Mouse (Mus musculus) midbrain, embryonic 15.5 days (tissue): ENCODE results near the gene Slco2a1. TPM values are rescaled to one million over a fixed set of nuclear protein-coding genes. Genes with fewer than 3 reads are reported as not detected.

Experiments
- ATAC-seq: fragments of 200-750 bp; cut with Nextera tagmentation; replicated peaks from 2 replicates; pipeline ENCODE4 v1.8.0; 2017; ENCODE audit warnings: moderate TSS enrichment
- H3K27ac ChIP-seq: fragments of 300-500 bp; sonication (generic); 2 replicates; pipeline ENCODE4 v1.5.1; 2015; ENCODE audit warnings: mild to moderate bottlenecking, inconsistent platforms
- H3K27me3 ChIP-seq: fragments of 300-500 bp; sonication (generic); replicated peaks from 2 replicates; pipeline ENCODE4 v1.6.1; 2015; ENCODE audit warnings: inconsistent platforms
- H3K36me3 ChIP-seq: fragments of 300-500 bp; sonication (generic); replicated peaks from 2 replicates; pipeline ENCODE4 v1.6.1; 2015; ENCODE audit warnings: inconsistent platforms
- H3K4me1 ChIP-seq: fragments of 300-500 bp; sonication (generic); 2 replicates; pipeline ENCODE4 v1.6.1; 2015; ENCODE audit warnings: inconsistent platforms
- H3K4me2 ChIP-seq: fragments of 300-500 bp; sonication (generic); 2 replicates; pipeline ENCODE4 v1.6.1; 2015; ENCODE audit warnings: inconsistent platforms, mild to moderate bottlenecking, moderate library complexity
- H3K4me3 ChIP-seq: fragments of 300-500 bp; sonication (generic); 2 replicates; pipeline ENCODE4 v1.5.1; 2015; ENCODE audit warnings: mild to moderate bottlenecking, inconsistent platforms
- H3K9ac ChIP-seq: fragments of 300-500 bp; sonication (generic); 2 replicates; pipeline ENCODE4 v1.6.1; 2015; ENCODE audit warnings: mild to moderate bottlenecking, inconsistent platforms
- H3K9me3 ChIP-seq: fragments of 300-500 bp; sonication (generic); 2 replicates; pipeline ENCODE4 v1.6.1; 2016; ENCODE audit warnings: inconsistent platforms
- WGBS: fragments of 180-500 bp; shearing (Covaris S2); methylation state at CpG from one replicate; pipeline ENCODE4 v1.1.7; 2015; ENCODE audit warnings: mixed read lengths; 5-methylcytosine and 5-hydroxymethylcytosine counted together
- polyA plus RNA-seq: library from polyadenylated mRNA; unstranded; fragments of >200 nt; fragmentation: Nextera tagmentation; extraction: Ambion mirVana; gene quantifications from 2 replicates; pipeline ENCODE4 v1.2.1, GENCODE M21; 2015

Slco2a1 gene
- polyA plus RNA-seq, 1 experiment from 2014 or later, result 3.0 TPM

- no peak overlapping the region for H3K9ac ChIP-seq
- no peak for ATAC-seq
- no peaks in the 10 kb centered on the region for H3K27me3 ChIP-seq
- H3K4me3 ChIP-seq, result no peak overlapping the region
- H3K4me2 ChIP-seq, result no peak overlapping the region
- H3K4me1 ChIP-seq, result no peaks in the 10 kb centered on the region
- H3K9me3 ChIP-seq, result no peaks in the 10 kb centered on the region
- 67% methylated on average over 4 of the region's 4 CpGs for WGBS
- no peaks in the 10 kb centered on the region for H3K36me3 ChIP-seq
- no peak overlapping the region for H3K27ac ChIP-seq
These were observed 35.6 kb downstream of the Slco2a1 start for GRCm38 (mm10) chr9:103024116-103024515.

- no peak for ATAC-seq
These were observed 38.8 kb downstream of the Slco2a1 start for GRCm38 (mm10) chr9:103027150-103027889.

DNA sequence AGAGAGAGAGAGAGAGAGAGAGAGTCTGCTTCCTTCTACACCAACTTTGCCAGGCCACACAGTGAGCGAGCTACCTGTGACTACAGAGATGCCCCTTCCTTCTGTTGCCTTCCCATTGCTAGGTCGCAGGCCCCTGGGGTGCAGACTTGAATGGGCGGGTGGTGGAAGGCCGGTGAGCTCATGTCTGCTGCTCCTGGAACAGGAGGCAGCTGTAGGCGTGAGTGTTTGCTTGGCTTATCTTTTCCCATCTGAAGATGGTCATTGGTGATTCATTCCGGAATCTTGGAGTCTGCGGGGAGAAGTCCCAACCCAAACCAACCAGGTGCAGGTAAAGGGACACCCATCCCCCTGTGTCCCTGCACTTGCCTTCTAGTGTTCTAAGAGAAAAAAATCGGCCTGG is 40.5 kb downstream of the Slco2a1 start:
- WGBS, result 61% methylated on average over 8 of the region's 8 CpGs

More at GRCm38 (mm10) chr9:103027150-103027889, 38.8 kb downstream of the Slco2a1 start:
- H3K4me3 ChIP-seq, result no peak overlapping the region
- WGBS, result 78% methylated on average over 11 of the region's 11 CpGs
- H3K27me3 ChIP-seq, result no peaks in the 10 kb centered on the region
- no peaks in the 10 kb centered on the region for H3K9me3 ChIP-seq
- no peak overlapping the region for H3K4me2 ChIP-seq
- H3K27ac ChIP-seq, result no peak overlapping the region
- H3K4me1 ChIP-seq, result no peaks in the 10 kb centered on the region
- H3K9ac ChIP-seq, result no peak overlapping the region
- no peaks in the 10 kb centered on the region for H3K36me3 ChIP-seq

GRCm38 (mm10) chr9:103030041-103030440 is 41.5 kb downstream of the Slco2a1 start:
- Histone ChIP-seq H3K4me2 (no peak overlapping the region), H3K9me3 (no peaks in the 10 kb centered on the region), H3K4me3 (no peak overlapping the region), H3K4me1 (no peaks in the 10 kb centered on the region), H3K36me3 (no peaks in the 10 kb centered on the region), H3K9ac (no peak overlapping the region), H3K27me3 (no peaks in the 10 kb centered on the region), H3K27ac (no peak overlapping the region)
- no peak for ATAC-seq
- WGBS, result 85% methylated on average over 2 of the region's 2 CpGs

More for the DNA sequence above, 40.5 kb downstream of the Slco2a1 start:
- Histone ChIP-seq H3K9me3 (no peaks in the 10 kb centered on the region), H3K4me1 (no peaks in the 10 kb centered on the region), H3K36me3 (no peaks in the 10 kb centered on the region), H3K27me3 (no peaks in the 10 kb centered on the region), H3K27ac (no peak overlapping the region), H3K4me3 (no peak overlapping the region), H3K4me2 (no peak overlapping the region), H3K9ac (no peak overlapping the region)
- no peak for ATAC-seq

GRCm38 (mm10) chr9:103031211-103031610 is 42.7 kb downstream of the Slco2a1 start:
- Histone ChIP-seq H3K36me3 (no peaks in the 10 kb centered on the region), H3K27ac (no peak overlapping the region), H3K4me2 (no peak overlapping the region), H3K9ac (no peak overlapping the region), H3K4me3 (no peak overlapping the region), H3K9me3 (no peaks in the 10 kb centered on the region), H3K27me3 (no peaks in the 10 kb centered on the region), H3K4me1 (no peaks in the 10 kb centered on the region)
- WGBS, result 74% methylated on average over 5 of the region's 5 CpGs
- ATAC-seq, result no peak

DNA sequence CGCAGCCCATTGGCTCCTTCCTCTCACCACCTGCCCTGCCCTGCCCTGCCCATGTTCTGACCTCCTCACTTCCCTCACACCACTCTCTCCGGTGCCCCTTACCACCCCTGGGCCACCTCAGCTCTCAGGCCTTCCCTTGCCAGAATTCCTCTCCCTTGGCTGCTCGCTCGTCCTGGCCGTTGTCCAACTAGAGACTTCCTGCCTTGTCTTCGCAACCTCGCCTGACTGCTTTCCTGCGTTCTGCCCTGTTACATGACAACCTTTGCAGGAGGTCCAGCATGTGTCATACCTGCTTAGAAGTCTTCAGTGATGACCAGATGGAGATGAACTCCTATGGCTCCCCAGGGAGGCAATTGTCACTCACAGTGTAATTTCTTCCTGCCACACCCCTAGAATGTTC is 43.7 kb downstream of the Slco2a1 start:
- Histone ChIP-seq H3K4me2 (no peak overlapping the region), H3K27ac (no peak overlapping the region), H3K36me3 (no peaks in the 10 kb centered on the region), H3K4me1 (no peaks in the 10 kb centered on the region), H3K4me3 (no peak overlapping the region), H3K9ac (no peak overlapping the region), H3K9me3 (no peaks in the 10 kb centered on the region), H3K27me3 (no peaks in the 10 kb centered on the region)
- ATAC-seq, result no peak
- 85% methylated on average over 8 of the region's 8 CpGs for WGBS

GRCm38 (mm10) chr9:103033381-103033780 is 44.9 kb downstream of the Slco2a1 start:
- WGBS, result 85% methylated on average over 3 of the region's 3 CpGs
- Histone ChIP-seq H3K9me3 (no peaks in the 10 kb centered on the region), H3K4me3 (no peak overlapping the region), H3K27me3 (no peaks in the 10 kb centered on the region), H3K4me1 (no peaks in the 10 kb centered on the region), H3K9ac (no peak overlapping the region), H3K27ac (no peak overlapping the region), H3K36me3 (no peaks in the 10 kb centered on the region), H3K4me2 (no peak overlapping the region)
- ATAC-seq, result no peak

DNA sequence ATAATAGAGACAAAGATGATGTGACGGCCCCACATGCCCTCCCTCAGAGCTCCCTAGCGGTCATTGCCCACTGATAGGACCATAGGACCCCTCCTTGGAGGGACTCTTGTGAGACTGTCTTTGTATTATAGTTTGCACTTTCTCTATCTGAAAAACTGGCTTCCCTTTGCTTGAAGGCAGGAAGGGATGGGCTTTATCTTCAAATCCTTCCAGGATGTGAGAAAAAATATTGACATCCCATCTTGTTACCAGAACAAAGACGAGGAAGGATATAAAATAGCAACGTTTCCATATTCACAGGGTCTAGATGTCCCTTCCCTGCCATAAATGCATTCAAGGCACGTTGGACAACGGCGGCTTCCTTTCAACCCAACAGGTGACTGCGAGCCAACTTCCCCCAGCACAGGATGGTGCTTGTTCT is 48.5 kb downstream of the Slco2a1 start:
- Histone ChIP-seq H3K4me1 (no peaks in the 10 kb centered on the region), H3K27me3 (no peaks in the 10 kb centered on the region), H3K27ac (no peak overlapping the region), H3K4me2 (no peak overlapping the region), H3K36me3 (no peaks in the 10 kb centered on the region), H3K9ac (no peak overlapping the region), H3K9me3 (no peaks in the 10 kb centered on the region), H3K4me3 (no peak overlapping the region)
- 81% methylated on average over 8 of the region's 8 CpGs for WGBS
- no peak for ATAC-seq

- no peak for ATAC-seq
- WGBS, result 71% methylated on average over 2 of the region's 2 CpGs
- Histone ChIP-seq H3K4me3 (no peak overlapping the region), H3K9me3 (no peaks in the 10 kb centered on the region), H3K4me1 (no peaks in the 10 kb centered on the region), H3K27me3 (no peaks in the 10 kb centered on the region), H3K36me3 (no peaks in the 10 kb centered on the region), H3K4me2 (no peak overlapping the region), H3K9ac (no peak overlapping the region), H3K27ac (no peak overlapping the region)
These were observed 49.8 kb downstream of the Slco2a1 start for GRCm38 (mm10) chr9:103038266-103038665.

- no peaks in the 10 kb centered on the region for H3K9me3 ChIP-seq
- no peak overlapping the region for H3K27ac ChIP-seq
- no peaks in the 10 kb centered on the region for H3K4me1 ChIP-seq
- H3K9ac ChIP-seq, result no peak overlapping the region
- H3K27me3 ChIP-seq, result no peaks in the 10 kb centered on the region
- no peak overlapping the region for H3K4me3 ChIP-seq
- WGBS, result 84% methylated on average over 7 of the region's 7 CpGs
- no peak for ATAC-seq
- no peaks in the 10 kb centered on the region for H3K36me3 ChIP-seq
- no peak overlapping the region for H3K4me2 ChIP-seq
These were observed 50.2 kb downstream of the Slco2a1 start for GRCm38 (mm10) chr9:103038705-103039104.

DNA sequence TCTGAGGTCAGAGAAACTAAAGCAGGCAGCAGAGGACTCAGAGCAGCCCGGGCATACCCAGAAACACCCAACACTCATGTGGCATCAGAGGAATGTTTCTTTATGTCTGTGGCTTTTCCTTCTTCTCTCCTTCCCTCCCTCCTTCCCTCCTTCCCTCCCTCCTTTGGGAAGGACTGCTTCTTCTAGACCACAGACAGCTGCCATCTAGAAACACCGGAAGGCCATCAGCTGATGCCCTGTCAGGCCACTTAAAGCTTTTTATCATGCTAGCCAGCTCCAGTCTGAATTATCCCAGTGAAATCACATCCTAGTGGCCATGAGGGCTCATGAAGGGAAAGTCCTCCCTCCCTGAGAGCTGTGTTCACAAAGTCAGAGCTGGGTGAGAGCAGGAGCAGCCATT is 52.1 kb downstream of the Slco2a1 start:
- Histone ChIP-seq H3K4me1 (no peaks in the 10 kb centered on the region), H3K27me3 (no peaks in the 10 kb centered on the region), H3K9me3 (no peaks in the 10 kb centered on the region), H3K27ac (no peak overlapping the region), H3K4me2 (no peak overlapping the region), H3K9ac (no peak overlapping the region), H3K4me3 (no peak overlapping the region), H3K36me3 (no peaks in the 10 kb centered on the region)
- 80% methylated on average over 2 of the region's 2 CpGs for WGBS
- ATAC-seq, result no peak

- Histone ChIP-seq H3K9me3 (no peaks in the 10 kb centered on the region), H3K27me3 (no peaks in the 10 kb centered on the region), H3K36me3 (no peaks in the 10 kb centered on the region), H3K4me3 (no peak overlapping the region), H3K4me2 (no peak overlapping the region), H3K27ac (no peak overlapping the region), H3K4me1 (no peaks in the 10 kb centered on the region), H3K9ac (no peak overlapping the region)
- ATAC-seq, result no peak
- WGBS, result 68% methylated on average over 1 of the region's 1 CpGs
These were observed 56.9 kb downstream of the Slco2a1 start for GRCm38 (mm10) chr9:103045406-103045805.

DNA sequence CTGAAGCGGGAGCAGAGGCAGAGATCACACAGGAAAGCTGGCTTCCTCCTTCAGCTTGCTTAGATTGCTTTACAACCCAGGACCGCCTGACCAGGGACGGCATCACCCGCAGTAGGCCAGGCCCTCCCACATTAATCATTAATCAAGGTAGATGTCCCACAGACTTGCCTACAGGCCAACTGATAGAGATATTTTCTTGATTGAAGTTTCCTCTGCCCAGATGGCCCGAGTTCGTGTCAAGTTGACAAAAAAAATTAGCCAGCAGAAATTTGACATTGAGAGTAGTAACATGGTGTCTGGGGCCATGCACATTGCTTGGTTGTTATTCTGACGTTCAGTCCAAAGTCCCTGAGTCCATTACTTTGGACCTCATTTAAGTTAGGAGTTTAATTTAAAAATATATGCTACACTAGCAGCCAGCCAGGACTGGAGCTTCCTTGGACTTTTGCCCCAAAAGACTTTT is 60.6 kb downstream of the Slco2a1 start:
- ATAC-seq, result no peak
- no peak overlapping the region for H3K27ac ChIP-seq
- no peaks in the 10 kb centered on the region for H3K27me3 ChIP-seq
- H3K36me3 ChIP-seq, result no peaks in the 10 kb centered on the region
- H3K4me3 ChIP-seq, result no peak overlapping the region
- no peaks in the 10 kb centered on the region for H3K4me1 ChIP-seq
- 91% methylated on average over 7 of the region's 7 CpGs for WGBS
- H3K4me2 ChIP-seq, result no peak overlapping the region
- H3K9me3 ChIP-seq, result no peaks in the 10 kb centered on the region
- H3K9ac ChIP-seq, result no peak overlapping the region
